Mouse (Mus musculus) common myeloid progenitor, adult 5-6 weeks (primary cell): ENCODE results near the gene Dnajb11. TPM values are rescaled to one million over a fixed set of nuclear protein-coding genes. Genes with fewer than 3 reads are reported as not detected.
A peak's percentile ranks its signal among the peaks of the same experiment; 100 is the strongest.

Source experiments
- ATAC-seq: replicated peaks from 2 replicates; pipeline ENCODE4 v1.8.0; 2016; ENCODE audit warnings: low read depth, mild to moderate bottlenecking, moderate TSS enrichment, inconsistent platforms; ENCODE audit not compliant: poor library complexity, severe bottlenecking
- total RNA-seq: library from RNA; stranded (forward); fragments of 200-1000, 187-1606 nt; gene quantifications from 2 replicates; pipeline ENCODE4 v1.2.3, GENCODE M21; 2017

The Dnajb11 gene
- 95.9 and 103 TPM in 2 replicates for total RNA-seq

DNA sequence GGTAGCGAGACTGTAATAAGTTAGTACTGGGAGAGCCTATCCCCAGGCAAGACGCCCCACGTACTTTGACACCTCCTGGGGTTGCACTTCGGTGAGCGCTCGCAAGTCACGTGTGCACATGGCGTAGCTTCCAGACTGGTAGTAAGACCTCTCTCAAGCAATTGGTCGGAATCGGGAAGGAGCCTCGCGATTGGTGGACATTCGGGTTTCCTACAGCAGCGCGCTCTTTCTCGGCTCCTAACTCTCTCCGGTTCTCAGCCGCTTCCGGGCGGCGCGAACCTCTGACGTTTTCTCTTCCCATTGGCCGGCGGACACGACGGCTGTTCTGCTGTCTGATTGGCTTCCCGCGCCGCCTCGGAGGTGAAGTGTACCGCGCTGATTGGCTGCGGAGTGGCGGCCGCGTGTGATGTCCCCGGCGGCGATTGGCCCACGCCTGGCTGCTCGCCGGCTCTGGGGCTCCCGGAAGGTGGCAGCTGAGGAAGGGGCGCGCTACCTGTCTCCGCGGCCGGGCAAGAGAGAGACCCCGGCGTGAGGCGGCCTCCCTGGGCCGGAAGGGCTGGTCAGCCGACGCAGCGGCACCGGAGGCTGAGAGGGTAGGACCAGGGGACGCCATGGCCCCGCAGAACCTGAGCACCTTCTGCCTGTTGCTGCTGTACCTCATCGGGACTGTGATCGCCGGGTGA, at the start of gene Dnajb11, which contains the start of gene Tbccd1:
TSS of gene Dnajb11 (plus strand) at position 415 of the 683 bp plus-strand sequence.
TSS of gene Tbccd1 (minus strand) at position 239 of the 683 bp plus-strand sequence.
- peak; percentile 95 for ATAC-seq

DNA sequence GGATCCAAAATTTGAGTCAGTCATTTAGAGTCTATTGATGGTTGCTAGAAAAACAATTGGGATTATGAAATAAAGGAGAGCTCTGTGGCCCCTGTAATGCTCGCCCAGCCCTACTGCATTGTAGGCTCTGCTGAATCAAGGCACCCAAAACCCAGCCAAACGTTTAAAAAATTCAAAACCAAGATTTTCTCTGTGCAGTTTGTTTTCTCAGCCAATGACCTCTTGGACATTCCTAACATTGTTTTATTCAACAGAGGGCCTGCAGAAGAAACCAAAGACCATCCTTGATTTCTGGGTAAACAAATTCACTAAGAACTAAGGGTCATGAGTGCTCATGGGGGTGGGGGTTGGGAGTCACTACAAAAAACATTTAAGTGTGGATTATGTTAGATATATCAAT, 46.2 kb upstream of the Dnajb11 start, which contains the start of gene Crygs:
TSS of gene Crygs (minus strand) at position 101 of the 400 bp plus-strand sequence.
- no peak for ATAC-seq

GRCm38 (mm10) chr16:22820731-22821130, 36.9 kb upstream of the Dnajb11 start:
- peak; percentile 62; the same call in 1 of the 2 replicates for ATAC-seq

- no peak for ATAC-seq
These were observed 24.6 kb upstream of the Dnajb11 start for GRCm38 (mm10) chr16:22832932-22833525.

DNA sequence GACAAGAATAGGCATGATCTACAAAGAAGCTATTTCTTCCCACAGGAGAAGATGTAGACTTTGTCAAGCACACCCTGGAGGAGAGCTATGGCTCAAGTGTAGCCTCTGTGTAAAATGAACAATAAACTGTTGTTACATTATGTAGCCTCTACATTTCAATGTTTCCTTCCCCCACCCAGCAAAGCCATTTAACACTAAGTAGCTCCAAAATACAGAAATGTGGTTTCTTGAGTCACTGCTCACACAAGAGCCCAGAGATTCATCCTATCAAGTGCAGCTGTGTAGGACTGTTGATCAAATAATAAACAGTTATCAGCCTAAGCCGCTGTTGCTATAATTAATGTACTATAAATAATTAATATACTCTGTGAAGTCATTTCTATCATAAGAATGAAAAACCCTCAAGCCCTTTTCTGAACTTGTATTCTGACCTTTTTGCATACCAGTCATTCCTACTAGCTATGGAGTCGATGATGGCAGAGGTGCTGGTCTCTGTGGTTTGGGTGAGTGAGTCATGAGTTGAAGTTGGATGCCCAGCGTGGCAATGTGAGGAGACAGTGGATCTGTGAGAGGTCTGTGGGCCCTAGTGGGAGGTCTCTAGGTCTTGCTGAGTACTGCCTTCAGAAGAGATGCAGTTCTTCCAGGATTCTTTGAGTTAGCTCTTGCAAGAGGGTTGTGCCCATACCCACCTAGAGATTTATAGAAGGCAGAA, 18.3 kb upstream of the Dnajb11 start:
- no peak for ATAC-seq

DNA sequence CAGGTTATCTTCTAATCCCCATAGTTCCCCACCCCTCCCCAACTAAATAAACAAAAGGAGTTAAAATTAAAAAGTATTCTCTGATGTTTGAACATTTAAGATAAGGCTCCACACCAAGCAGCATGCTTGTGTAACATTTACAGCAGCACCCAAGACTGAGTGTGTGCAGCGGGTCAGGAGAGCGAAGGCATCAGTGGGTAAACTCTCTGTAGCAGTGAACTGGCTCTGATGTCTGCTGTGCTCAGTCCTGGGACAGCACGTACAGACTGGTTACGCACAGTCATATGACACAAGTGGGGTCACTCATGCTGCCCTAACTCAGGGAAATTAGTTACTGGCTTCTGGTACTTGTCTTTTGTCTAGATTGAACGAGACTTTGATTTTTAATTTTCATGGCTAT, 14.8 kb upstream of the Dnajb11 start:
- no peak for ATAC-seq

GRCm38 (mm10) chr16:22844061-22844801, 13.4 kb upstream of the Dnajb11 start:
- ATAC-seq, result peak; percentile 91

DNA sequence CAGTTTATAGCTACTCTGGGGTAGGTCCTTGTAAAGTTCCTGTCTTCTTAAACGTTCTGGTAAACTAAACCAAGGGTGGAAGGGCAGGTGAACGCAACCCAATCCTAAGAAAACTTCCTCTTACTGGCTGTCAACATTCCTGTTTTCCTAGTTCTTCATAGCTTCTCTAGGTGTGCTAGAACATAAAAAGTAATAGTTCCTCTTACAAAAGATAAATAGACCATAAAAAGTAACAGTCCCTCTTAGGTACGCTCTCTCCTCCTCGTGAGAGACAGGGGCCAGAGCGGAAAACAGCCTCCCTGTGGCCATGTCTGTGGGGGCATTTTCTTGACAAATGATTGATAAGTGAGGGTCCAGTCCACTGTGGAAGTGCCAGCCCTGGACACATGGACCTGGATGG, 12.8 kb upstream of the Dnajb11 start:
- ATAC-seq, result peak; percentile 16; the same call in 1 of the 2 replicates

DNA sequence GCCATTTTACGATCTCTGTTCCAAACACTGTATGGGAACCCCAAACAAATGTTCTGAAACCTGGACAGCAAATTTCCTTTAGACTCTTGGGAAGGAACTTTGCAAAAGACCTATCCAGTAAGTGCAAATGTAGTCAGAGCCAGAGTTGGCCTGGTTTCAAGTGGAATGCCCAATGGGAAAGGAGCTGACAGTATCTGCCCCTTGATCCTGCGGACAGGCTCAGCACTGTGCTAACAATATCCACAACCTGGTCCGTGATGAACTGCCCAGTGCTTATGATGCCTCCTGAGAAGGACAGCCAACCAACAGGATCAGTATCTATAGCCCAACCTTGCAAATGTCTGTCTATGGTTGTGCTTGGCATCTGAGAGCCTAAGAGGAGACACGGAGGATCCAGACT, 12.2 kb upstream of the Dnajb11 start:
- no peak for ATAC-seq

DNA sequence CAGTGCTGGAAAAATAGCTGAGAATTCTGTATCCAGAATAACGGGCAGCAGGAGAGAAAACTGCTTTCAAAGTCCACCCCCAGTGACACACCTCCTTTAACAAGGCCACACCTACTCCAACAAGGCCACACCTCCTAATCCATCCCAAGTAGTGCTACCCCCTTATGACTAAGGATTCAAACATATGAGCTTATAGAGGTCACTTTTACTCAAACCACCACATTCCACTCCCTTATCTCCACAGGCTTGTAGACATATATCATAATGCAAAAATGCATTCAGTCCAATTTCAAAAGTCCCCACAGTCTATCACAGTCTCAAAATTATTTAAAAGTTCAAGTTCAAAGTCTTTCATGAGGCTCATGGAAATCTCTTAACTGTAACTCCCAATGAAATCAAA, 10.0 kb upstream of the Dnajb11 start:
- ATAC-seq, result no peak

DNA sequence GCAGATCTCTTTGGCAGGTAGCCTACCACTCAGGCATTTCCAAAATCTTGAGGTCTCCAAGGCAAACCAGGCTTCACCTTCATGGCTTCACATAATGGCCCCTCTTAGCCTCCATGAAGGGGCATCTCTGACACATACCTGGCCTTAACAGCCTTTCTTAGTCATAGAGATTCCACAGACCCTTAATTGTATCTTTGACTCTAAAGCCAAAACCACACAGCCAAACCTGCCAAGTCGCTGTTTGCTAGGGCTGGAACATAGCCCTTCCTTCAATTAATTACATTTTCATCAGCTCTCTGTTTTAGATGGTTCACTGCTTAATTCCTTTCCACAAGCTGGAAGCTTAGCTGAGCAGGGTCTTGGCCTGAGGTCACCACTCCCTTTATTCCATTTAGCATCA, 9.3 kb upstream of the Dnajb11 start:
- no peak for ATAC-seq

GRCm38 (mm10) chr16:22852709-22853108, 4.9 kb upstream of the Dnajb11 start:
- no peak for ATAC-seq

- ATAC-seq, result 0 out of 2 replicates have a peak, but pooled peaks have one; percentile 13
These were observed 872 bp upstream of the Dnajb11 start for GRCm38 (mm10) chr16:22856773-22857172.

DNA sequence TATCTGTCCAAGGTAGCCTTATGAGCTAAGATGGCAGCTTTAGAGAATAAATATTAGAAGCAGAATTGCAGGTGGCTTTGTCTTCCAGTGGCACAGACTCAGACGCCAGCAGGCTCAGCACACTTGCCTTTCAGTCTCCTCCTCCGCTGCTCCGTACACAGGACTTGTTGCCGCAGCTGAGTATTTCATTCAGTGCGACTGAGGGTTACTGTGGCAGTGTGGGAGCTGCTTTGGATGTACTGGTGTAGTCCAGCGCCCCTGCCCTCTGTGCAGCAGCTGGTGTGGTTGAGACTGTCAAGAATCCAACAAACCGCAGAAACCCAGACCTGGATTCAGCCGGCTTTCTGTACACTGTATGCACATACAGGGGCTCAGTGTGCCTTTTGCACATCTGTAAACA, 14.8 kb downstream of the Dnajb11 start:
- no peak for ATAC-seq

- ATAC-seq, result no peak
These were observed 15.7 kb downstream of the Dnajb11 start for GRCm38 (mm10) chr16:22873369-22873768.

GRCm38 (mm10) chr16:22876218-22877043, 18.8 kb downstream of the Dnajb11 start:
- ATAC-seq, result peak; percentile 58; the same call in 1 of the 2 replicates

DNA sequence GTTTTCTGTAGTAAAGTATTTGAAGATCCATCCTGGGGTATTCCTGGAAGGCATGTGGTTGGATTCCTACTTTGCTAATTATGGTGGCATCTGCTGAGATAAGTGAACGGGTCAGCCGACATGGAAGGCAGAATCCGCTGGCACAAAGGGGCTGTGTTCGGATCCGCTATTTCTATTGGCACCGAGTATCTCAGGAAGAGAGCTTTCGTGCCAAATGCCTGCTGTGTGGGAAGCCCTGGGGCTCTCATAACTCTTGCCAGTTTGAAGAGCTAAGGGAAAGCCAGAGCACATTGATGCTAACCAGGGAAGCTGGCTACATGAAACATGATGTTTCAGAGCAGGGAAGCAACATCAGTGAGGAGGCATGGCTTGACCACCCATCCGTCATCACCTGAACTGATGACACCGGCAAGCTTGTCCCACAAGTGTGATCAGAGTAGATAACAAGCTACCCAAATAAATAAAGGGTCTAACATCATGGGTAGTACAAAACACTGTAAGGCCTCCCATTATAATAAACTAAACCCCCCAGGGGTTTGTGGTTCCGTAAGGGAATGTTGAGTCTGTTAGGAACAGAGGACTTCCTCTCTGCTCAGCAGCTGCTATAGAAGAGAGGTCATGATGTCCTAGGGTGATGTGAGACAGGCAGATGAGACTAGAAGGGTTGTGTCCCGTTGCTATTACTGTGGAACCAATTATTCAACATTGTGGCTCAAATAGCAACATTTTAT, 20.2 kb downstream of the Dnajb11 start:
- no peak for ATAC-seq

DNA sequence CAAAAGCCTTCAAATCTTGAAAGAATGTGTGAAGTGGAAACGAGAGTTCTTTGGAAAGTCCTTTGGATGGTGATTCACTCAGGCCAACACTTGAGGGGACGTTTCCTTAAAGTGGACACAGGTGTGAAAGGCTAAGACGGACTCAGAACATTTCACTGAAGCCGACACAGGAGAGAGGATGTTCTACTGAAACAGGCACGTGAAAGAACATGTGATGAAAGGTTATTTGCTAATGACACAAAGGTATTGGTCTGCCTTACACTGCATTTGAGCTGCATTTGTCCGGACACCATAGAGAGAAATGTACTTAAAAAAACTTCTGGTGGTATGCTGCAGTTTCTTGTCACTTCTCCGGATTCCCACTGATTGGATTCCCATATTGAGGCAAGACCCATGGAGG, 21.1 kb downstream of the Dnajb11 start:
- ATAC-seq, result no peak
